Mouse (Mus musculus): Measurements from ENCODE around the gene Thoc3. TPM values are rescaled to one million over a fixed set of nuclear protein-coding genes. Genes with fewer than 3 reads are reported as not detected.

Thoc3 gene
- polyA plus RNA-seq, 1 experiment from 2014 or later, result 146 TPM

GRCm38 (mm10) chr13:54415059-54415458, 53.6 kb downstream of the Thoc3 start:
- no peaks in the 10 kb centered on the region for H3K27me3 ChIP-seq (ENCODE audit: control insufficient read depth, insufficient read depth, low read length)
- H3K9me3 ChIP-seq (ENCODE audit: control insufficient read depth, low read length), result no peaks in the 10 kb centered on the region
- WGBS, result 91% methylated on average over 4 of the region's 4 CpGs
- no peak overlapping the region for H3K27ac ChIP-seq (ENCODE audit: low read depth, low read length)
- no peak overlapping the region for H3K9ac ChIP-seq (ENCODE audit: low read length)
- H3K36me3 ChIP-seq (ENCODE audit: control insufficient read depth, insufficient read depth, low read length), result no peaks in the 10 kb centered on the region
- H3K4me2 ChIP-seq (ENCODE audit: low read depth, low read length, severe bottlenecking), result no peak overlapping the region
- no peak overlapping the region for H3K4me3 ChIP-seq (ENCODE audit: low read depth, low read length)
- no peak for DNase-seq (ENCODE audit: low spot score)
- no peak for ATAC-seq (replicated peaks; ENCODE audit: low FRiP score)
- H3K4me1 ChIP-seq (replicated peaks; ENCODE audit: control insufficient read depth, insufficient read depth, low read length), result peaks cover 5% of the 10 kb centered on the region; the same call in 1 of the 2 replicates

DNA sequence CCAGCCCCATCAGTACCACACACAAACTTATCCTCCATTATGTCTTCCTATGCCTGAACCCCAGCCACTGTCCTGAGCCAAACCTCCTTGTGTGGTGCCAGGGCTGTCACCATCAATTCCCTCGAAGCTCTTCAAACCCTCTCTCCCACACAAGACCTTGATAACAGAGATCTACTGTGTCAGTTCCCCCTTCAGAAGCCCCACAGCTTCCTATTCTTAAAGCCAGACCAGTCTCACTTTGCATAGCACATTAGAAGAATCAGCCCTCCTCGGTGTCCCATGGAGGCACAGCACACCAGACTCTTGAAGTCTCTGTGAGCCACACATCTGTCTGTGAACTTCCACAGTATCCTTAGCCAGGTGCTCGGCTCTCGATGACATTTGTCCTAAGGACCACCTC, 55.9 kb downstream of the Thoc3 start:
- DNase-seq (ENCODE audit: low spot score) (no peak), ATAC-seq (replicated peaks; ENCODE audit: low FRiP score) (no peak)
- Histone ChIP-seq H3K36me3 (ENCODE audit: control insufficient read depth, insufficient read depth, low read length) (no peaks in the 10 kb centered on the region), H3K27me3 (ENCODE audit: control insufficient read depth, insufficient read depth, low read length) (no peaks in the 10 kb centered on the region), H3K4me1 (replicated peaks; ENCODE audit: control insufficient read depth, insufficient read depth, low read length) (peaks cover 3% of the 10 kb centered on the region; the same call in 1 of the 2 replicates), H3K27ac (ENCODE audit: low read depth, low read length) (no peak overlapping the region), H3K4me2 (ENCODE audit: low read depth, low read length, severe bottlenecking) (no peak overlapping the region), H3K9me3 (ENCODE audit: control insufficient read depth, low read length) (no peaks in the 10 kb centered on the region), H3K9ac (ENCODE audit: low read length) (no peak overlapping the region), H3K4me3 (ENCODE audit: low read depth, low read length) (no peak overlapping the region)
- WGBS, result 86% methylated on average over 4 of the region's 4 CpGs

GRCm38 (mm10) chr13:54412236-54412635, 56.4 kb downstream of the Thoc3 start:
- no peak overlapping the region for H3K4me3 ChIP-seq (ENCODE audit: low read depth, low read length)
- DNase-seq (ENCODE audit: low spot score), result no peak
- no peak for ATAC-seq (replicated peaks; ENCODE audit: low FRiP score)

DNA sequence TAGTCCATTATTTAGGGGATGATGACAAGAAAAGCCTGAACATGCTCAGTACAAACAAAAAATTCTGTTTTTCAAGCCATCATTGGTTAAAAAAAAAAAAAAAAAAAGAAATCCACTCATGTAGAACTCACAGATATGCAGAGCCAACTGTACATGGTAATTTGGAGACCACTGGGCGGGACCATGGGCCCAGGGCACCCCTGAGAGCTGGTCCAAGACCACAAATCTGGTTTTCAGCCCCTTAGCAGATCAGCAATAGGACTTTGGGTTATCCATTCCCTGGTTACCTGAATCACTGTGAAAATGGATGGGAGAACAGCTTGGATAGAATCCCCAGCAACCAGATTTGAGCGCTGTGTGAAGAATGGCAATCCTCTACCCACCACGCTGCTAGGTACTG, 57.0 kb downstream of the Thoc3 start:
- no peak overlapping the region; the same call in 1 of the 2 replicates for H3K27ac ChIP-seq (ENCODE audit: low read depth, low read length)
- peaks cover 3% of the 10 kb centered on the region; the same call in 1 of the 2 replicates for H3K4me1 ChIP-seq (replicated peaks; ENCODE audit: control insufficient read depth, insufficient read depth, low read length)
- no peak overlapping the region for H3K4me3 ChIP-seq (ENCODE audit: low read depth, low read length)
- H3K9me3 ChIP-seq (ENCODE audit: control insufficient read depth, low read length), result no peaks in the 10 kb centered on the region
- no peak for DNase-seq (ENCODE audit: low spot score)
- WGBS, result 93% methylated on average over 3 of the region's 3 CpGs
- no peaks in the 10 kb centered on the region for H3K36me3 ChIP-seq (ENCODE audit: control insufficient read depth, insufficient read depth, low read length)
- H3K9ac ChIP-seq (ENCODE audit: low read length), result no peak overlapping the region
- no peaks in the 10 kb centered on the region for H3K27me3 ChIP-seq (ENCODE audit: control insufficient read depth, insufficient read depth, low read length)
- ATAC-seq (replicated peaks; ENCODE audit: low FRiP score), result no peak
- no peak overlapping the region for H3K4me2 ChIP-seq (ENCODE audit: low read depth, low read length, severe bottlenecking)

More at GRCm38 (mm10) chr13:54412236-54412635, 56.4 kb downstream of the Thoc3 start:
- peaks cover 3% of the 10 kb centered on the region; the same call in 1 of the 2 replicates for H3K4me1 ChIP-seq (replicated peaks; ENCODE audit: control insufficient read depth, insufficient read depth, low read length)
- WGBS, result 31% methylated on average over 7 of the region's 7 CpGs
- H3K4me2 ChIP-seq (ENCODE audit: low read depth, low read length, severe bottlenecking), result no peak overlapping the region
- H3K27ac ChIP-seq (ENCODE audit: low read depth, low read length), result no peak overlapping the region
- no peaks in the 10 kb centered on the region for H3K27me3 ChIP-seq (ENCODE audit: control insufficient read depth, insufficient read depth, low read length)
- H3K9me3 ChIP-seq (ENCODE audit: control insufficient read depth, low read length), result no peaks in the 10 kb centered on the region
- no peaks in the 10 kb centered on the region for H3K36me3 ChIP-seq (ENCODE audit: control insufficient read depth, insufficient read depth, low read length)
- no peak overlapping the region for H3K9ac ChIP-seq (ENCODE audit: low read length)

Other genes starting within 250 kb of the Thoc3 start
- gene Cplx2, start 97.5 kb downstream of the Thoc3 start, polyA plus RNA-seq (2014; fragmentation: Nextera tagmentation; extraction: Ambion mirVana), result 11.8 and 13.3 TPM in 2 replicates
- 18.6 and 20.3 TPM in 2 replicates for gene Simc1, start 34.9 kb upstream of the Thoc3 start, polyA plus RNA-seq (2014; fragmentation: Nextera tagmentation; extraction: Ambion mirVana)
- gene 4833439L19Rik, start 96.6 kb upstream of the Thoc3 start, polyA plus RNA-seq (2014; fragmentation: Nextera tagmentation; extraction: Ambion mirVana), result 250 and 259 TPM in 2 replicates
- gene Arl10, start 106.2 kb upstream of the Thoc3 start, polyA plus RNA-seq (2014; fragmentation: Nextera tagmentation; extraction: Ambion mirVana), result 26.4 and 30.3 TPM in 2 replicates
- gene Nop16, start 121.2 kb upstream of the Thoc3 start, polyA plus RNA-seq (2014; fragmentation: Nextera tagmentation; extraction: Ambion mirVana), result 71.1 and 78.9 TPM in 2 replicates
- gene Higd2a, start 121.4 kb upstream of the Thoc3 start, polyA plus RNA-seq (2014; fragmentation: Nextera tagmentation; extraction: Ambion mirVana), result 144 and 150 TPM in 2 replicates
- gene Cltb, start 142.5 kb upstream of the Thoc3 start, polyA plus RNA-seq (2014; fragmentation: Nextera tagmentation; extraction: Ambion mirVana), result 20.0 TPM in 2 replicates
- gene Faf2, start 152.9 kb upstream of the Thoc3 start, polyA plus RNA-seq (2014; fragmentation: Nextera tagmentation; extraction: Ambion mirVana), result 83.5 and 89.2 TPM in 2 replicates
- gene Rnf44, start 225.1 kb upstream of the Thoc3 start, polyA plus RNA-seq (2014; fragmentation: Nextera tagmentation; extraction: Ambion mirVana), result 124 and 126 TPM in 2 replicates
- gene Cdhr2, start 232.6 kb upstream of the Thoc3 start, polyA plus RNA-seq (2014; fragmentation: Nextera tagmentation; extraction: Ambion mirVana), result not detected in 2 replicates